47 mouse cellular contexts compared by ENCODE assay signal in the genomic region with DNA sequence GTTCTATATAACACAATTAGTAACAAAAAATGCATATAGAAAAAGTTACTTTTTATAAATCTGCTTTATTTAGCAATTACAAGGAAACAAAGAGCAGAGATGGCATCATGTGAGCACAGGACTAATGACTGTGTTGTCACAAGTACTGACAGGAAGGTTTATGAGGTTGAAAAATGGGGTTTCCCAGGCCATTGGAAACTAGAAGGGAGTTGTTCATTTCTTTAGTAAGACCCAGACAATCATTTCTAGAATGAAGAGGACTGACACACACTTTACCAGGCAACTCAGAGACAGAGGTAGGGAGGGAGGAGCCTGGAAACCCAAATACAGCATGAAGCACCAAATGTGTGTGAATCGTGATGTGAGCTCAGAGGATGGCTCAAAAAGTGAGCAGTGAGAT. TPM values are rescaled to one million over a fixed set of nuclear protein-coding genes. Genes with fewer than 3 reads are reported as not detected.
"Had no signal": no experiment of that assay in that cellular context is flagged by ENCODE, and none has a peak within 500 bp of the region (broad histone marks: within the 10 kb centered on the region; RNA-seq: fewer than 3 reads in every experiment).

No protein-coding gene starts in this region.

- DNase-seq: left cerebral cortex, postnatal 4 days; liver; liver, embryonic 13.5 days; liver, postnatal 0 days; lung, adult 18-20 months; lung, adult 2 months; lung, embryonic 14.5 days; lung, postnatal 10 days; lung, postnatal 14 days; lung, postnatal 36 days; lung, postnatal 4 days; midbrain, embryonic 14.5 days had no signal

- H3K36me3 ChIP-seq: limb, embryonic 10.5 days; limb, embryonic 12.5 days; limb, embryonic 13.5 days; limb, embryonic 15.5 days; liver, embryonic 12.5 days; liver, embryonic 13.5 days; liver, embryonic 15.5 days; lung, embryonic 15.5 days; midbrain, embryonic 10.5 days; midbrain, embryonic 12.5 days; midbrain, embryonic 13.5 days; midbrain, embryonic 15.5 days; neural tube, embryonic 12.5 days had no signal

- H3K4me3 ChIP-seq: limb, embryonic 10.5 days; limb, embryonic 12.5 days; limb, embryonic 13.5 days; limb, embryonic 15.5 days; liver, embryonic 12.5 days; liver, embryonic 13.5 days; liver, embryonic 15.5 days; lung, embryonic 15.5 days; megakaryocyte, embryonic 14.5 days; midbrain, embryonic 10.5 days; midbrain, embryonic 12.5 days; midbrain, embryonic 13.5 days; midbrain, embryonic 15.5 days; myocyte; neural tube, embryonic 12.5 days had no signal

- H3K4me2 ChIP-seq: limb, embryonic 12.5 days; limb, embryonic 13.5 days; limb, embryonic 15.5 days; liver, embryonic 11.5 days; liver, embryonic 12.5 days; liver, embryonic 13.5 days; liver, embryonic 15.5 days; lung, embryonic 14.5 days; lung, embryonic 15.5 days; midbrain, embryonic 11.5 days; midbrain, embryonic 12.5 days; midbrain, embryonic 13.5 days; midbrain, embryonic 15.5 days; neural tube, embryonic 12.5 days had no signal

- H3K9me3 ChIP-seq: limb, embryonic 10.5 days; limb, embryonic 12.5 days; limb, embryonic 13.5 days; limb, embryonic 15.5 days; liver, embryonic 12.5 days; liver, embryonic 13.5 days; liver, embryonic 15.5 days; lung, embryonic 15.5 days; megakaryocyte, embryonic 14.5 days; midbrain, embryonic 10.5 days; midbrain, embryonic 12.5 days; midbrain, embryonic 13.5 days; midbrain, embryonic 15.5 days; neural tube, embryonic 12.5 days had no signal

- H3K27ac ChIP-seq: limb, embryonic 10.5 days; limb, embryonic 12.5 days; limb, embryonic 13.5 days; limb, embryonic 15.5 days; liver, embryonic 12.5 days; liver, embryonic 13.5 days; liver, embryonic 14.5 days; liver, embryonic 15.5 days; lung, embryonic 15.5 days; macrophage; midbrain, embryonic 10.5 days; midbrain, embryonic 12.5 days; midbrain, embryonic 13.5 days; midbrain, embryonic 15.5 days; neural tube, embryonic 12.5 days had no signal

- H3K9ac ChIP-seq: limb, embryonic 12.5 days; limb, embryonic 13.5 days; limb, embryonic 15.5 days; liver, embryonic 12.5 days; liver, embryonic 13.5 days; liver, embryonic 14.5 days; liver, embryonic 15.5 days; liver, postnatal 0 days; lung, embryonic 14.5 days; lung, embryonic 15.5 days; midbrain, embryonic 12.5 days; midbrain, embryonic 13.5 days; midbrain, embryonic 15.5 days; neural tube, embryonic 12.5 days had no signal

- ATAC-seq: liver, embryonic 12.5 days; liver, postnatal 0 days; lung, postnatal 0 days; midbrain, embryonic 13.5 days; midbrain, embryonic 15.5 days; midbrain, embryonic 16.5 days had no signal

- H3K27me3 ChIP-seq: limb, embryonic 12.5 days; limb, embryonic 13.5 days; limb, embryonic 15.5 days; liver, embryonic 12.5 days; liver, embryonic 13.5 days; liver, embryonic 15.5 days; lung, embryonic 15.5 days; midbrain, embryonic 12.5 days; midbrain, embryonic 13.5 days; midbrain, embryonic 15.5 days; neural tube, embryonic 12.5 days had no signal

- H3K4me1 ChIP-seq: limb, embryonic 10.5 days; limb, embryonic 12.5 days; limb, embryonic 13.5 days; limb, embryonic 15.5 days; liver, embryonic 12.5 days; liver, embryonic 13.5 days; liver, embryonic 15.5 days; lung, embryonic 15.5 days; megakaryocyte, embryonic 14.5 days; midbrain, embryonic 10.5 days; midbrain, embryonic 12.5 days; midbrain, embryonic 13.5 days; midbrain, embryonic 15.5 days; neural tube, embryonic 12.5 days had no signal

RNA-seq across cellular contexts. Expression of a gene that starts 4.1 kb away (rescaled TPM):
- total RNA-seq: left cerebral cortex, postnatal 10 days; left cerebral cortex, postnatal 14 days; left cerebral cortex, postnatal 25 days; left cerebral cortex, postnatal 36 days; left cerebral cortex, postnatal 4 days; liver, adult 2 months; megakaryocyte progenitor cell, adult 5-6 weeks; megakaryocyte, adult 5-6 weeks; megakaryocyte-erythroid progenitor cell, adult 5-6 weeks; midbrain, postnatal 0 days; monocyte, adult 5-6 weeks had no signal
- polyA plus RNA-seq: limb, embryonic 10.5 days; limb, embryonic 11.5 days; limb, embryonic 12.5 days; limb, embryonic 13.5 days; limb, embryonic 14.5 days; liver, adult 2 months; liver, embryonic 11.5 days; liver, embryonic 12.5 days; liver, embryonic 13.5 days; liver, embryonic 14.5 days; liver, embryonic 15.5 days; liver, embryonic 16.5 days; liver, postnatal 0 days; lung, embryonic 14.5 days; lung, embryonic 15.5 days; lung, embryonic 16.5 days; lung, postnatal 0 days; macrophage; midbrain, embryonic 10.5 days; midbrain, embryonic 11.5 days; midbrain, embryonic 12.5 days; midbrain, embryonic 13.5 days; midbrain, embryonic 14.5 days; midbrain, embryonic 15.5 days; midbrain, embryonic 16.5 days; midbrain, postnatal 0 days; myocyte; neural tube, embryonic 11.5 days; neural tube, embryonic 12.5 days had no signal

RNA-seq across cellular contexts. Expression of a gene that starts 18.1 kb away (rescaled TPM):
- total RNA-seq: left cerebral cortex, postnatal 10 days; left cerebral cortex, postnatal 14 days; left cerebral cortex, postnatal 25 days; left cerebral cortex, postnatal 36 days; left cerebral cortex, postnatal 4 days; liver, adult 2 months; megakaryocyte progenitor cell, adult 5-6 weeks; megakaryocyte, adult 5-6 weeks; megakaryocyte-erythroid progenitor cell, adult 5-6 weeks; midbrain, postnatal 0 days; monocyte, adult 5-6 weeks had no signal
- polyA plus RNA-seq: limb, embryonic 11.5 days; liver, adult 2 months; liver, embryonic 11.5 days; liver, embryonic 12.5 days; liver, embryonic 16.5 days; liver, postnatal 0 days; lung, embryonic 14.5 days; macrophage; midbrain, embryonic 10.5 days; midbrain, embryonic 11.5 days; midbrain, embryonic 12.5 days; midbrain, embryonic 13.5 days; midbrain, embryonic 14.5 days; midbrain, embryonic 16.5 days; midbrain, postnatal 0 days; myocyte had no signal

RNA-seq across cellular contexts. Expression of a gene that starts 28.8 kb away (rescaled TPM):
- total RNA-seq: left cerebral cortex, postnatal 10 days; left cerebral cortex, postnatal 14 days; left cerebral cortex, postnatal 25 days; left cerebral cortex, postnatal 36 days; left cerebral cortex, postnatal 4 days; liver, adult 2 months; megakaryocyte progenitor cell, adult 5-6 weeks; megakaryocyte, adult 5-6 weeks; megakaryocyte-erythroid progenitor cell, adult 5-6 weeks; midbrain, postnatal 0 days; monocyte, adult 5-6 weeks had no signal
- polyA plus RNA-seq: limb, embryonic 10.5 days; limb, embryonic 11.5 days; limb, embryonic 12.5 days; limb, embryonic 13.5 days; limb, embryonic 14.5 days; limb, embryonic 15.5 days; liver, adult 2 months; liver, embryonic 11.5 days; liver, embryonic 12.5 days; liver, embryonic 13.5 days; liver, embryonic 14.5 days; liver, embryonic 15.5 days; liver, embryonic 16.5 days; liver, postnatal 0 days; lung, adult 2 months; lung, embryonic 14.5 days; lung, embryonic 15.5 days; lung, embryonic 16.5 days; lung, postnatal 0 days; macrophage; midbrain, embryonic 10.5 days; midbrain, embryonic 11.5 days; midbrain, embryonic 12.5 days; midbrain, embryonic 13.5 days; midbrain, embryonic 14.5 days; midbrain, embryonic 15.5 days; midbrain, embryonic 16.5 days; midbrain, postnatal 0 days; myocyte; neural tube, embryonic 11.5 days; neural tube, embryonic 12.5 days had no signal

RNA-seq across cellular contexts. Expression of a gene that starts 36.7 kb away (rescaled TPM):
- total RNA-seq: left cerebral cortex, postnatal 10 days; left cerebral cortex, postnatal 14 days; left cerebral cortex, postnatal 25 days; left cerebral cortex, postnatal 36 days; left cerebral cortex, postnatal 4 days; liver, adult 2 months; megakaryocyte progenitor cell, adult 5-6 weeks; megakaryocyte, adult 5-6 weeks; megakaryocyte-erythroid progenitor cell, adult 5-6 weeks; monocyte, adult 5-6 weeks had no signal
- polyA plus RNA-seq: liver, adult 2 months; liver, postnatal 0 days; lung, embryonic 14.5 days; lung, postnatal 0 days; macrophage; midbrain, embryonic 14.5 days had no signal

RNA-seq across cellular contexts. Expression of a gene that starts 48.0 kb away (rescaled TPM):
- total RNA-seq: left cerebral cortex, postnatal 10 days; left cerebral cortex, postnatal 14 days; left cerebral cortex, postnatal 25 days; left cerebral cortex, postnatal 36 days; left cerebral cortex, postnatal 4 days; liver, adult 2 months; megakaryocyte progenitor cell, adult 5-6 weeks; megakaryocyte, adult 5-6 weeks; megakaryocyte-erythroid progenitor cell, adult 5-6 weeks; midbrain, postnatal 0 days; monocyte, adult 5-6 weeks had no signal
- polyA plus RNA-seq: limb, embryonic 10.5 days; limb, embryonic 11.5 days; limb, embryonic 12.5 days; limb, embryonic 13.5 days; limb, embryonic 14.5 days; limb, embryonic 15.5 days; liver, adult 2 months; liver, embryonic 11.5 days; liver, embryonic 12.5 days; liver, embryonic 13.5 days; liver, embryonic 14.5 days; liver, embryonic 15.5 days; liver, embryonic 16.5 days; liver, postnatal 0 days; lung, adult 2 months; lung, embryonic 14.5 days; lung, embryonic 15.5 days; lung, embryonic 16.5 days; lung, postnatal 0 days; macrophage; midbrain, embryonic 10.5 days; midbrain, embryonic 11.5 days; midbrain, embryonic 12.5 days; midbrain, embryonic 13.5 days; midbrain, embryonic 14.5 days; midbrain, embryonic 15.5 days; midbrain, embryonic 16.5 days; midbrain, postnatal 0 days; myocyte; neural tube, embryonic 11.5 days; neural tube, embryonic 12.5 days had no signal
